Mouse (Mus musculus) natural killer cell, adult 2 months (primary cell): ENCODE results near the gene Cst9.

Experiments used
- DNase-seq, 2 experiments: peaks; one replicate each; pipeline ENCODE4 v3.0.0; 2022; ENCODE audit warnings: low spot score in 2 of 2

Gene Cst9

DNA sequence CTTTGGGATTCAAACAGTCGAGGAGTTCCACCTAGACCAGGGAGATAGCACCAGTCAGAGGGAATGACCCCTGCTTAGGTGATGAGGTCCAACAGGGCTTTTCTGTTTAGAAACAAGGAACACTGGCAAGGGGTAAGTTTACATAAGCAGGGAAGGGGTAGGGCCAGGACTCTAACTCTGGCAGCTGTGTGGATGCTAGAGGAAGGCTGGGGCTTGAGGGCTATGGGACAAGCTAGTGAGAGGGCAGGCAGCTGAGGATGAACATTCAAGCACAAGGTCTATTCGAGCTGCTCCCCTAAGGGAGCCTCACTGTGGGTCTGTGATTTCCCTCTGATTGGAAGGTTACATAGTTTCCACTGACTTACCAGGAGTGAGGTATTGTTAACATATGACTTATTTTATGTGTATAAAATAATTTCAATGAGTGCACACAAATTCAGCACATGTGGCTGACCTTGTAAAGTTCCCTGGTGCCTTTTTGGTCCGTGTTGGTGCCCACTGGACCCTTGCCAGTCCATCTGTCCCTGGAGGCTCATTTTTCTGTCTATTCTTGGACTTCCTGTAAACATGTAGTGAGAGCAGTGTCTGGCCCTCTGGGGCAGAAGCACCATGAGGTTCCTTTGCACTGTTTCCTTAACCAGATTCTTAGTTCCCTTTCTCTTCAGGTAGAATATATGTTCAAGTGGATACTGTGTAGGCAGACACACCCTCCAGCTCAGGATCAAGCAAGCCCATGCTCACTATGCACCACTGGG lies 42.2 kb downstream of the Cst9 start:
- DNase-seq: peak in 1 of 2 experiments; percentile 8

DNA sequence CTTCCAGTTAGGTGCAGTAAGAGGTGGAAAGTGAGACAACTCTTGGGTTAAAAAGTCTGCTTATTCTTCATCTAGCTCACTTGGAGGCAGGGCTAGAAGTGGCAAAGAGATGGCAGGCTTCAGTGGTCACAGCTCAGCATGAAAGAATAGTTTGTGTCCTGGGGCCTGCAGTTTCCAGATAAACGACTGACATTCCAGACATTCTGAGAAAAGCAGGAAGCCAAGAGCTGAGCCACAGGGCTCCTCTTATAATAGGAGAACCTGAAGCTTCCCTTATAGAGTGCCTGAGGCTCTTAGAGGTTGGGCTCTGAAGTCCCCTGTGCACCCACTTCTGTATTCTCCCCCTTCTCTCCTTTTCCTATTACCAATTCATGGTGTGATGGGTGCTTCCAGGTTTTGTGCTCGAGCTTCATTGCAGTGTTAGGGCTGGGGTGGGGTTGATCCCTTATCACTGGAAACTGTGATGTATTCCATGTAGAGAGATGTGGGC lies 43.7 kb downstream of the Cst9 start:
- DNase-seq: no peak

DNA sequence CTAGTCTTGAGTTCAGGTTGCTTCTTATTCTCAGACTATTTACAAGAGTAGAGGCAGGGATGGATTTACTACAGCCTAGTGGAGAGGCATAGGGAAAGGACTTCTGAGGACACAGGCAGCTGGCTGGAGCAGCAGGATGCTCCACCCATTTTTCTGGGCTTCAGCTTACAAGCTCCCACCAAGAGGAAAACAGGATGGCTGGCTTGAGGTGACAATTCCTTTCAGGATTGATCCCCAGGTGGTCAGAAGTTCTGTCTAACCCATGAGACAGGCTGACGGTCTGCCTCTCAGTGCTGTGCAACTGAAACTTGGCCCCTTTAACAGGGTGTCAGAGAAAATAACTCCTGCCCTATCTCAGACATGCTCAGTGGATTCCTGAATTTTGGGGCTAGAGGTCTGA lies 44.3 kb downstream of the Cst9 start:
- no peak for DNase-seq

DNA sequence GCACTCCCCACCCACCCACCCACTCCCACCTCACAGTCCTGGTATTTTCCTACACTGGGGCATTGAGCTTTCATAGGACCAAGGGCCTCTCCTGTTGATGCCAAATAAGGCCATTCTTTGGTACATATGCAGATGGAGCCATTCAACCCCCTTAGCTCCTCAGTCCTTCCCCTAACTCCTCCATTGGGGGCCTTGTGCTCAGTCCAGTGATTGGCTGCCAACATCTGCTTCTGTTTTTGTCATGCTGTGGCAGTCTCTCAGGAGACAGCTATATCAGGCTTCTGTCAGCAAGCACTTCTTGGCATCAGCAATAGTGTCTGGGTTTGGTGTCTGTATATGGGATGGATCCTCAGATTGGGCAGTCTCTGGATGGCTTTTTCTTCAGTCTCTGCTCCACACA lies 49.8 kb downstream of the Cst9 start:
- no peak for DNase-seq
